Mouse (Mus musculus): Measurements from ENCODE around the gene Trpc4. TPM values are rescaled to one million over a fixed set of nuclear protein-coding genes. Genes with fewer than 3 reads are reported as not detected.
A peak's percentile ranks its signal among the peaks of the same experiment; 100 is the strongest.

Trpc4 gene
- total RNA-seq (2022): 10 to 100 TPM; 57.6 to 65.6 (median 59.9) TPM

GRCm38 (mm10) chr3:54155639-54156315 lies at the start of gene Trpc4:
Trpc4 (plus strand) TSS chr3:54156035.
- peak; percentile 35 to 54 for DNase-seq (ENCODE audit: low spot score in 2 of 2)

- DNase-seq (ENCODE audit: low spot score in 2 of 2): no peak
Observed at GRCm38 (mm10) chr3:54111489-54111888, 44.3 kb upstream of the Trpc4 start.

GRCm38 (mm10) chr3:54135376-54135775 lies 20.5 kb upstream of the Trpc4 start:
- no peak for DNase-seq (ENCODE audit: low spot score in 2 of 2)

- no peak for DNase-seq (ENCODE audit: low spot score in 2 of 2)
Observed at GRCm38 (mm10) chr3:54141376-54141775, 14.5 kb upstream of the Trpc4 start.

GRCm38 (mm10) chr3:54154844-54155638 lies 794 bp upstream of the Trpc4 start:
- peak in 1 of 2 experiments; percentile 21 for DNase-seq (ENCODE audit: low spot score in 2 of 2)

GRCm38 (mm10) chr3:54156316-54157000 lies 623 bp downstream of the Trpc4 start:
- DNase-seq (ENCODE audit: low spot score in 2 of 2): peak in 1 of 2 experiments; percentile 26

GRCm38 (mm10) chr3:54170701-54171100 lies 14.9 kb downstream of the Trpc4 start:
- no peak for DNase-seq (ENCODE audit: low spot score in 2 of 2)

- DNase-seq (ENCODE audit: low spot score in 2 of 2): no peak
Observed at GRCm38 (mm10) chr3:54177296-54177695, 21.5 kb downstream of the Trpc4 start.

- no peak for DNase-seq (ENCODE audit: low spot score in 2 of 2)
Observed at GRCm38 (mm10) chr3:54190932-54191668, 35.3 kb downstream of the Trpc4 start.

- no peak for DNase-seq (ENCODE audit: low spot score in 2 of 2)
Observed at GRCm38 (mm10) chr3:54201231-54201630, 45.4 kb downstream of the Trpc4 start.

- peak; percentile 46 to 53 for DNase-seq (ENCODE audit: low spot score in 2 of 2)
Observed at GRCm38 (mm10) chr3:54204386-54204785, 48.6 kb downstream of the Trpc4 start.

- DNase-seq (ENCODE audit: low spot score in 2 of 2): peak; percentile 55 to 63
Observed at GRCm38 (mm10) chr3:54210112-54210511, 54.3 kb downstream of the Trpc4 start.

GRCm38 (mm10) chr3:54211441-54211840 lies 55.6 kb downstream of the Trpc4 start:
- peak in 1 of 2 experiments; percentile 45 for DNase-seq (ENCODE audit: low spot score in 2 of 2)

- no peak for DNase-seq (ENCODE audit: low spot score in 2 of 2)
Observed at GRCm38 (mm10) chr3:54222549-54222948, 66.7 kb downstream of the Trpc4 start.

- DNase-seq (ENCODE audit: low spot score in 2 of 2): no peak
Observed at GRCm38 (mm10) chr3:54228463-54228862, 72.6 kb downstream of the Trpc4 start.

GRCm38 (mm10) chr3:54238891-54239290 lies 83.1 kb downstream of the Trpc4 start:
- no peak for DNase-seq (ENCODE audit: low spot score in 2 of 2)

GRCm38 (mm10) chr3:54239426-54239825 lies 83.6 kb downstream of the Trpc4 start:
- DNase-seq (ENCODE audit: low spot score in 2 of 2): no peak

GRCm38 (mm10) chr3:54243136-54243535 lies 87.3 kb downstream of the Trpc4 start:
- no peak for DNase-seq (ENCODE audit: low spot score in 2 of 2)

GRCm38 (mm10) chr3:54244729-54245465 lies 89.1 kb downstream of the Trpc4 start:
- no peak for DNase-seq (ENCODE audit: low spot score in 2 of 2)

GRCm38 (mm10) chr3:54246416-54246815 lies 90.6 kb downstream of the Trpc4 start:
- DNase-seq (ENCODE audit: low spot score in 2 of 2): no peak

GRCm38 (mm10) chr3:54249311-54249710 lies 93.5 kb downstream of the Trpc4 start:
- DNase-seq (ENCODE audit: low spot score in 2 of 2): no peak

All from layer of hippocampus, adult 8-10 months (tissue).